Mouse (Mus musculus) cerebellum, postnatal 36 days (tissue): ENCODE results near the gene Atp1a2.
A peak's percentile ranks its signal among the peaks of the same experiment; 100 is the strongest.

Source experiments
- DNase-seq, 2 experiments: peaks; one replicate each; pipeline ENCODE4 v3.0.0; 2021 to 2022; ENCODE audit warnings: mixed read lengths in 2 of 2

The Atp1a2 gene

GRCm38 (mm10) chr1:172323801-172324359 is 26.0 kb upstream of the Atp1a2 start:
- no peak for DNase-seq

GRCm38 (mm10) chr1:172323298-172323697 is 25.4 kb upstream of the Atp1a2 start:
- no peak for DNase-seq

- peak in 1 of 2 experiments; percentile 27 for DNase-seq
Measured at GRCm38 (mm10) chr1:172322725-172323124, 24.9 kb upstream of the Atp1a2 start.

- peak in 1 of 2 experiments; percentile 29 for DNase-seq
Measured at GRCm38 (mm10) chr1:172319921-172320411, 22.1 kb upstream of the Atp1a2 start.

GRCm38 (mm10) chr1:172319346-172319745 is 21.5 kb upstream of the Atp1a2 start:
- DNase-seq = peak in 1 of 2 experiments; percentile 30

- DNase-seq = peak; percentile 44 to 45
Measured at GRCm38 (mm10) chr1:172318424-172319035, 20.7 kb upstream of the Atp1a2 start.

- DNase-seq = peak; percentile 55 to 58
Measured at GRCm38 (mm10) chr1:172317946-172318345, 20.1 kb upstream of the Atp1a2 start.

- DNase-seq = peak in 1 of 2 experiments; percentile 33
Measured at GRCm38 (mm10) chr1:172317431-172317830, 19.6 kb upstream of the Atp1a2 start.

GRCm38 (mm10) chr1:172314911-172315310 is 17.0 kb upstream of the Atp1a2 start:
- no peak for DNase-seq

GRCm38 (mm10) chr1:172313613-172314411 is 15.9 kb upstream of the Atp1a2 start:
- DNase-seq = no peak

- peak; percentile 53 to 55 for DNase-seq
Measured at GRCm38 (mm10) chr1:172312768-172313561, 15.1 kb upstream of the Atp1a2 start.

- peak; percentile 84 to 92 for DNase-seq
Measured at GRCm38 (mm10) chr1:172311921-172312767, 14.3 kb upstream of the Atp1a2 start.

- DNase-seq = peak; percentile 67 to 70
Measured at GRCm38 (mm10) chr1:172311248-172311906, 13.5 kb upstream of the Atp1a2 start.

GRCm38 (mm10) chr1:172309699-172310398 is 12.0 kb upstream of the Atp1a2 start:
- DNase-seq = peak; percentile 92 to 96

- DNase-seq = no peak
Measured at GRCm38 (mm10) chr1:172308409-172308808, 10.5 kb upstream of the Atp1a2 start.

GRCm38 (mm10) chr1:172307936-172308335 is 10.1 kb upstream of the Atp1a2 start:
- no peak for DNase-seq

- no peak for DNase-seq
Measured at GRCm38 (mm10) chr1:172306885-172307284, 9.0 kb upstream of the Atp1a2 start.

- DNase-seq = no peak
Measured at GRCm38 (mm10) chr1:172306196-172306595, 8.3 kb upstream of the Atp1a2 start.

GRCm38 (mm10) chr1:172305635-172306034 is 7.8 kb upstream of the Atp1a2 start:
- DNase-seq = no peak

GRCm38 (mm10) chr1:172305153-172305552 is 7.3 kb upstream of the Atp1a2 start:
- no peak for DNase-seq

- no peak for DNase-seq
Measured at GRCm38 (mm10) chr1:172304443-172304842, 6.6 kb upstream of the Atp1a2 start.
